Mouse (Mus musculus): ENCODE measurements around the gene Adssl1. TPM values are rescaled to one million over a fixed set of nuclear protein-coding genes. Genes with fewer than 3 reads are reported as not detected.

Adssl1 gene
- polyA plus RNA-seq, 1 experiment, result 14.2 TPM

DNA sequence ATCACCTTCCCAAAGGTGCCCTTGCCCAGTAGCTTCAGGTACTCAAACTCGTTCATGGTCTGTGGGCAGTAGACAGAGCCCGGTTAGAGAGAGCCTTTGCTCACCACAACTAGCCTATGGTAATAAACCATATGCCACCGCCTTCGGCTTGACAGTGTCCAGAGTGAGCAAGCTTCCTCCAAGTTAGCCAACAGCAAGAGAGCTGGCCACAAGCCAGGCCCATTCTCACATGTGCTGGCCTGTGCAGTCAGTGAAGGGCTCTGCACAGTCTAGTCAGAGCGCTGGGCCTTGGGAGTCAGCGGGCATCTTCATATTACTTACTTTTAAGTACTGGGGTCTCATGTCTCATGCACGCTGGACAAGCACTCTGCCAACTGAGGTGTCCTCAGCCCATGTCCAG is 38.8 kb downstream of the Adssl1 start:
- TF ChIP-seq POLR2A (IDR thresholded peaks at IDR 0.05; ENCODE audit: control insufficient read depth, extremely low read depth, insufficient read depth, low read length, poor library complexity) (no peak), CTCF (IDR thresholded peaks at IDR 0.05; ENCODE audit: borderline replicate concordance, control insufficient read depth, extremely low read depth, insufficient read depth, low read length, poor library complexity) (no peak)
- Histone ChIP-seq H3K36me3 (ENCODE audit: control insufficient read depth, insufficient read depth, low read length) (peaks cover 50% of the 10 kb centered on the region), H3K4me1 (replicated peaks; ENCODE audit: control insufficient read depth, insufficient read depth, low read length) (no peaks in the 10 kb centered on the region), H3K4me3 (ENCODE audit: control insufficient read depth, insufficient read depth, low read length) (no peak overlapping the region), H3K27ac (ENCODE audit: control insufficient read depth, insufficient read depth, low read length) (no peak overlapping the region), H3K27me3 (ENCODE audit: control insufficient read depth, insufficient read depth, low read length) (no peaks in the 10 kb centered on the region)
- DNase-seq, result no peak
- 94% methylated on average over 7 of the region's 7 CpGs for WGBS

- WGBS, result 95% methylated on average over 6 of the region's 6 CpGs
- Histone ChIP-seq H3K36me3 (ENCODE audit: control insufficient read depth, insufficient read depth, low read length) (peaks cover 50% of the 10 kb centered on the region), H3K27ac (ENCODE audit: control insufficient read depth, insufficient read depth, low read length) (no peak overlapping the region), H3K4me1 (replicated peaks; ENCODE audit: control insufficient read depth, insufficient read depth, low read length) (no peaks in the 10 kb centered on the region), H3K4me3 (ENCODE audit: control insufficient read depth, insufficient read depth, low read length) (no peak overlapping the region), H3K27me3 (ENCODE audit: control insufficient read depth, insufficient read depth, low read length) (no peaks in the 10 kb centered on the region)
- TF ChIP-seq CTCF (IDR thresholded peaks at IDR 0.05; ENCODE audit: borderline replicate concordance, control insufficient read depth, extremely low read depth, insufficient read depth, low read length, poor library complexity) (0 out of 2 replicates have a peak, but pooled peaks have one; percentile 30), POLR2A (IDR thresholded peaks at IDR 0.05; ENCODE audit: control insufficient read depth, extremely low read depth, insufficient read depth, low read length, poor library complexity) (no peak)
- DNase-seq, result peak; percentile 70
Measured at GRCm38 (mm10) chr12:112659109-112659508, 39.3 kb downstream of the Adssl1 start.

- Histone ChIP-seq H3K4me1 (replicated peaks; ENCODE audit: control insufficient read depth, insufficient read depth, low read length) (no peaks in the 10 kb centered on the region), H3K4me3 (ENCODE audit: control insufficient read depth, insufficient read depth, low read length) (no peak overlapping the region), H3K27ac (ENCODE audit: control insufficient read depth, insufficient read depth, low read length) (no peak overlapping the region), H3K36me3 (ENCODE audit: control insufficient read depth, insufficient read depth, low read length) (peaks cover 52% of the 10 kb centered on the region), H3K27me3 (ENCODE audit: control insufficient read depth, insufficient read depth, low read length) (no peaks in the 10 kb centered on the region)
- no peak for TF ChIP-seq CTCF (IDR thresholded peaks at IDR 0.05; ENCODE audit: borderline replicate concordance, control insufficient read depth, extremely low read depth, insufficient read depth, low read length, poor library complexity)
- TF ChIP-seq POLR2A (IDR thresholded peaks at IDR 0.05; ENCODE audit: control insufficient read depth, extremely low read depth, insufficient read depth, low read length, poor library complexity), result no peak
- no peak for DNase-seq
- WGBS, result 94% methylated on average over 5 of the region's 5 CpGs
Measured at GRCm38 (mm10) chr12:112660576-112661326, 40.9 kb downstream of the Adssl1 start.

DNA sequence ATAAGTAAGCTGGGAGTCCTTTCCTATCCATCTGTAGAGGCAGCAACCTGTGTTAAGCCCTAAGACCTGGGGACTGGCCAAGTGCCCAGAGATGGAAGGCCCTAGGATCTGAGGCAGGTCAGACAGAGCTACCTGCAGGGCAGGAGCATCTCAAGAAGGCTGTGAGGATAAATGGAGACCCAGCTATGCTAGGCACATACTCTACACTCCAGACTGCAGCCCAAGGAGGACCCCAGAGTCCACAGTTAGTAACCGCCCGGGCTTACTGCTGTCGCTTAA is 41.4 kb downstream of the Adssl1 start:
- no peak for TF ChIP-seq POLR2A (IDR thresholded peaks at IDR 0.05; ENCODE audit: control insufficient read depth, extremely low read depth, insufficient read depth, low read length, poor library complexity)
- no peak for TF ChIP-seq CTCF (IDR thresholded peaks at IDR 0.05; ENCODE audit: borderline replicate concordance, control insufficient read depth, extremely low read depth, insufficient read depth, low read length, poor library complexity)
- DNase-seq, result no peak
- peaks cover 52% of the 10 kb centered on the region for H3K36me3 ChIP-seq (ENCODE audit: control insufficient read depth, insufficient read depth, low read length)
- H3K27me3 ChIP-seq (ENCODE audit: control insufficient read depth, insufficient read depth, low read length), result no peaks in the 10 kb centered on the region
- WGBS, result 95% methylated on average over 3 of the region's 3 CpGs
- no peak overlapping the region for H3K4me3 ChIP-seq (ENCODE audit: control insufficient read depth, insufficient read depth, low read length)
- no peak overlapping the region for H3K27ac ChIP-seq (ENCODE audit: control insufficient read depth, insufficient read depth, low read length)
- no peaks in the 10 kb centered on the region for H3K4me1 ChIP-seq (replicated peaks; ENCODE audit: control insufficient read depth, insufficient read depth, low read length)

DNA sequence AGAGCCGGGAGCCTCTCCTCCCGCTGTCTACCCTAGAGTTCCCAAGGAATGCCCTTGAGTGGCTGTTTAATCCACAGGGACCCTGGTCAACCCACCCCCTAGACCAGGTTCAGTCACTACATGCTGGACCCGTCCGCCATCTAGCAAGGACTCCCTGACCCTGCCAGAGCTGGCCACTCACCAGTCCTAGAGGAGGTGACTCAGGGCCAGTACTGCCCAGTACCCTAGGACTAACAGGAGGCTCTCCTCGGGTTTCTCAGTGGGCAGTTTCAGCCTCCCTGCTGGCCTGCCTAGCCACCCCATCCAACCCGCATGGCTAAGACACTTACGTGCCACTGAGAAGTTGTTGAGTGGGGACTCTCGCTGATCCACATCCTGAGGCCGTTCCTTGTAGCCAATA is 42.0 kb downstream of the Adssl1 start:
- H3K4me1 ChIP-seq (replicated peaks; ENCODE audit: control insufficient read depth, insufficient read depth, low read length), result no peaks in the 10 kb centered on the region
- peaks cover 48% of the 10 kb centered on the region for H3K36me3 ChIP-seq (ENCODE audit: control insufficient read depth, insufficient read depth, low read length)
- no peak overlapping the region for H3K4me3 ChIP-seq (ENCODE audit: control insufficient read depth, insufficient read depth, low read length)
- TF ChIP-seq POLR2A (IDR thresholded peaks at IDR 0.05; ENCODE audit: control insufficient read depth, extremely low read depth, insufficient read depth, low read length, poor library complexity) (no peak), CTCF (IDR thresholded peaks at IDR 0.05; ENCODE audit: borderline replicate concordance, control insufficient read depth, extremely low read depth, insufficient read depth, low read length, poor library complexity) (no peak)
- WGBS, result 94% methylated on average over 9 of the region's 9 CpGs
- no peaks in the 10 kb centered on the region for H3K27me3 ChIP-seq (ENCODE audit: control insufficient read depth, insufficient read depth, low read length)
- DNase-seq, result no peak
- no peak overlapping the region for H3K27ac ChIP-seq (ENCODE audit: control insufficient read depth, insufficient read depth, low read length)

GRCm38 (mm10) chr12:112663303-112663702 is 43.5 kb downstream of the Adssl1 start:
- 98% methylated on average over 11 of the region's 11 CpGs for WGBS
- Histone ChIP-seq H3K4me3 (ENCODE audit: control insufficient read depth, insufficient read depth, low read length) (no peak overlapping the region), H3K27ac (ENCODE audit: control insufficient read depth, insufficient read depth, low read length) (no peak overlapping the region), H3K4me1 (replicated peaks; ENCODE audit: control insufficient read depth, insufficient read depth, low read length) (no peaks in the 10 kb centered on the region), H3K36me3 (ENCODE audit: control insufficient read depth, insufficient read depth, low read length) (peaks cover 39% of the 10 kb centered on the region), H3K27me3 (ENCODE audit: control insufficient read depth, insufficient read depth, low read length) (no peaks in the 10 kb centered on the region)
- no peak for DNase-seq
- no peak for TF ChIP-seq POLR2A (IDR thresholded peaks at IDR 0.05; ENCODE audit: control insufficient read depth, extremely low read depth, insufficient read depth, low read length, poor library complexity)
- TF ChIP-seq CTCF (IDR thresholded peaks at IDR 0.05; ENCODE audit: borderline replicate concordance, control insufficient read depth, extremely low read depth, insufficient read depth, low read length, poor library complexity), result no peak

GRCm38 (mm10) chr12:112663716-112664115 is 43.9 kb downstream of the Adssl1 start:
- no peak for TF ChIP-seq CTCF (IDR thresholded peaks at IDR 0.05; ENCODE audit: borderline replicate concordance, control insufficient read depth, extremely low read depth, insufficient read depth, low read length, poor library complexity)
- no peak for TF ChIP-seq POLR2A (IDR thresholded peaks at IDR 0.05; ENCODE audit: control insufficient read depth, extremely low read depth, insufficient read depth, low read length, poor library complexity)
- peaks cover 39% of the 10 kb centered on the region for H3K36me3 ChIP-seq (ENCODE audit: control insufficient read depth, insufficient read depth, low read length)
- no peaks in the 10 kb centered on the region for H3K4me1 ChIP-seq (replicated peaks; ENCODE audit: control insufficient read depth, insufficient read depth, low read length)
- H3K27ac ChIP-seq (ENCODE audit: control insufficient read depth, insufficient read depth, low read length), result no peak overlapping the region
- no peaks in the 10 kb centered on the region for H3K27me3 ChIP-seq (ENCODE audit: control insufficient read depth, insufficient read depth, low read length)
- H3K4me3 ChIP-seq (ENCODE audit: control insufficient read depth, insufficient read depth, low read length), result no peak overlapping the region
- no peak for DNase-seq
- WGBS, result 97% methylated on average over 12 of the region's 12 CpGs

All from thymus, adult 2 months (tissue).